ENCODE assay signal across 29 mouse cellular contexts in genomic region chr14:50938119-50938908, GRCm38 (mm10). TPM values are rescaled to one million over a fixed set of nuclear protein-coding genes. Genes with fewer than 3 reads are reported as not detected.
DNase-seq lines count a peak whose midpoint lies in the region; ATAC-seq and TF ChIP-seq lines count a peak whose summit lies in the region.
"Had no signal": no experiment of that assay in that cellular context is flagged by ENCODE, and none has a peak within 500 bp of the region (broad histone marks: within the 10 kb centered on the region; RNA-seq: fewer than 3 reads in every experiment).

No protein-coding gene starts in this region.

- peak overlapping the region; percentile 76 for H3K4me2 ChIP-seq in CH12.LX (ENCODE audit: insufficient read depth, low read depth, poor library complexity, severe bottlenecking)
- H3K4me2 ChIP-seq: embryonic facial prominence, embryonic 12.5 days; forebrain, embryonic 12.5 days; heart, embryonic 11.5 days; intestine, embryonic 15.5 days; limb, embryonic 12.5 days; midbrain, embryonic 15.5 days had no signal

- no peak for TF ChIP-seq POLR2A in CH12.LX (IDR thresholded peaks at IDR 0.05; ENCODE audit: low read depth, low read length)
- TF ChIP-seq POLR2A in bone marrow, adult 2 months (IDR thresholded peaks at IDR 0.05; ENCODE audit: borderline replicate concordance, control insufficient read depth, low read depth, low read length) = no peak

- DNase-seq in CH12.LX (ENCODE audit: extremely low read depth) (no peak), ES-CJ7 (ENCODE audit: low read depth, low spot score) (peak; percentile 50)
- no peak for DNase-seq in gastrocnemius, postnatal 10 days
- DNase-seq in heart, adult 8-10 months (ENCODE audit: low spot score) = no peak
- DNase-seq: adrenal gland, postnatal 14 days; cerebellum, adult 9-10 months; kidney, adult 8-10 months; kidney, postnatal 10 days; layer of hippocampus, postnatal 36 days; lung, postnatal 10 days; right cerebral cortex, adult 18-20 months; right cerebral cortex, postnatal 4 days; thymus, postnatal 25 days had no signal

- TF ChIP-seq EP300 in CH12.LX (IDR thresholded peaks at IDR 0.05; ENCODE audit: low read length) = no peak

- 52% methylated on average over 3 of the region's 3 CpGs for WGBS in bone marrow, adult 2 months

- peak; percentile 33; the same call in 1 of the 2 replicates for ATAC-seq in megakaryocyte, adult 5-6 weeks (ENCODE audit: poor library complexity, severe bottlenecking)
- no peak for ATAC-seq in activated CD4-positive, CD25-positive, alpha-beta regulatory T cell, adult 4 months
- ATAC-seq: hindbrain, embryonic 16.5 days; intestine, embryonic 15.5 days; midbrain, embryonic 15.5 days; Patski had no signal

- H3K27ac ChIP-seq in CH12.LX (ENCODE audit: insufficient read depth, low read depth) = no peak overlapping the region
- no peak overlapping the region for H3K27ac ChIP-seq in bone marrow, adult 2 months (ENCODE audit: control insufficient read depth, insufficient read depth, low read depth, low read length, poor library complexity)
- H3K27ac ChIP-seq: embryonic facial prominence, embryonic 12.5 days; forebrain, embryonic 12.5 days; hindbrain, embryonic 10.5 days; intestine, embryonic 15.5 days; limb, embryonic 12.5 days; midbrain, embryonic 15.5 days had no signal

- no peak for TF ChIP-seq CTCF in CH12.LX (conservative IDR thresholded peaks at IDR 0.05 in 1 of 2, IDR thresholded peaks at IDR 0.05 in 1 of 2; ENCODE audit: low read depth in 2 of 2, low read length in 2 of 2)
- no peak for TF ChIP-seq CTCF in bone marrow, adult 2 months (IDR thresholded peaks at IDR 0.05; ENCODE audit: control insufficient read depth, insufficient read depth, low read length)

- H3K4me3 ChIP-seq in CH12.LX (replicated peaks in 1 of 3; ENCODE audit: low read depth in 2 of 3, low read length in 2 of 3, poor library complexity in 1 of 3) = peak overlapping the region; percentile 56 to 99 (median 78)
- H3K4me3 ChIP-seq in bone marrow, adult 2 months (replicated peaks; ENCODE audit: control insufficient read depth, low read depth, low read length) = peak overlapping the region; percentile 33
- H3K4me3 ChIP-seq: embryonic facial prominence, embryonic 12.5 days; forebrain, embryonic 12.5 days; hindbrain, embryonic 10.5 days; intestine, embryonic 15.5 days; limb, embryonic 12.5 days; midbrain, embryonic 15.5 days had no signal

- H3K9me3 ChIP-seq in CH12.LX (replicated peaks; ENCODE audit: low read length) = no peaks in the 10 kb centered on the region
- H3K9me3 ChIP-seq: embryonic facial prominence, embryonic 12.5 days; forebrain, embryonic 12.5 days; hindbrain, embryonic 10.5 days; intestine, embryonic 15.5 days; limb, embryonic 12.5 days; midbrain, embryonic 15.5 days had no signal

- no peaks in the 10 kb centered on the region for H3K27me3 ChIP-seq in CH12.LX (replicated peaks)
- H3K27me3 ChIP-seq: embryonic facial prominence, embryonic 12.5 days; intestine, embryonic 15.5 days; limb, embryonic 12.5 days; midbrain, embryonic 15.5 days; Patski had no signal

- H3K79me2 ChIP-seq in CH12.LX (replicated peaks; ENCODE audit: control insufficient read depth, extremely low read depth, insufficient read depth, poor library complexity, severe bottlenecking) = peaks cover 22% of the 10 kb centered on the region

- H3K36me3 ChIP-seq in CH12.LX (replicated peaks in 1 of 2; ENCODE audit: control insufficient read depth in 1 of 2, insufficient read depth in 1 of 2, low read length in 1 of 2) = peaks cover 14 to 36% of the 10 kb centered on the region in 2 experiments
- H3K36me3 ChIP-seq: embryonic facial prominence, embryonic 12.5 days; forebrain, embryonic 12.5 days; hindbrain, embryonic 10.5 days; intestine, embryonic 15.5 days; limb, embryonic 12.5 days; midbrain, embryonic 15.5 days had no signal

- in situ Hi-C loops in CH12.LX (cut with MboI; ENCODE audit: low pct_ligation_motif_present, low pct_unique_long_range_greater_than_20kb, low sequenced_read_pairs) = loop anchor here (10.0 kb wide), 1 partner anchor 126 kb away; no protein-coding TSS in a partner anchor

- H3K9ac ChIP-seq in CH12.LX (ENCODE audit: insufficient read depth, low read depth) = peak overlapping the region; percentile 97
- H3K9ac ChIP-seq: embryonic facial prominence, embryonic 12.5 days; forebrain, embryonic 12.5 days; intestine, embryonic 15.5 days; limb, embryonic 12.5 days; midbrain, embryonic 15.5 days had no signal

- peaks cover 19 to 27% of the 10 kb centered on the region in 2 experiments for H3K4me1 ChIP-seq in CH12.LX (ENCODE audit: control insufficient read depth in 1 of 2, insufficient read depth in 2 of 2)
- no peaks in the 10 kb centered on the region; the same call in 1 of the 2 replicates for H3K4me1 ChIP-seq in bone marrow, adult 2 months (ENCODE audit: control insufficient read depth, insufficient read depth, low read length)
- H3K4me1 ChIP-seq: embryonic facial prominence, embryonic 12.5 days; forebrain, embryonic 12.5 days; hindbrain, embryonic 10.5 days; intestine, embryonic 15.5 days; limb, embryonic 12.5 days; midbrain, embryonic 15.5 days had no signal

- TF ChIP-seq RAD21 in CH12.LX (IDR thresholded peaks at IDR 0.05; ENCODE audit: low read depth, low read length) = no peak

- dilution Hi-C loops in CH12.LX (cut with MboI; ENCODE audit: extremely low pct_ligation_motif_present, extremely low pct_unique_long_range_greater_than_20kb, low sequenced_read_pairs) = no loop called here

TF ChIP-seq in CH12.LX, 34 proteins besides CTCF, POLR2A, EP300 and RAD21 (continues in another document):
- TF ChIP-seq MYC (IDR thresholded peaks at IDR 0.05; ENCODE audit: low read depth, low read length) = no peak
- no peak for TF ChIP-seq IRF4 (IDR thresholded peaks at IDR 0.05; ENCODE audit: low read depth, low read length)
- TF ChIP-seq RCOR1 (conservative IDR thresholded peaks at IDR 0.05; ENCODE audit: low read depth, low read length) = no peak
- no peak for TF ChIP-seq MAZ (IDR thresholded peaks at IDR 0.05; ENCODE audit: low read depth, low read length)
- no peak for TF ChIP-seq PAX5 (IDR thresholded peaks at IDR 0.05; ENCODE audit: low read length)
- no peak for TF ChIP-seq ZMIZ1 (IDR thresholded peaks at IDR 0.05; ENCODE audit: low read depth, low read length)

RNA-seq across cellular contexts. Expression of gene Gm49342, which starts 6.0 kb away (rescaled TPM):
- total RNA-seq in CH12.LX (2012; rRNA removed) (not detected in 2 replicates), CH12.LX (2014; rRNA removed) (108 and 120 TPM in 2 replicates)
- 50.6 and 100 TPM in 2 replicates for polyA plus RNA-seq in CH12.LX (2012; ENCODE audit: insufficient read length, low read depth)
- polyA plus RNA-seq in bone marrow, adult 2 months (2011; ENCODE audit: insufficient read depth, insufficient read length, low replicate concordance, missing spikeins) = 21.3 TPM in 1 of 2 replicates, not detected in the other
- 43.8 TPM in 1 of 2 replicates, not detected in the other for total RNA-seq in megakaryocyte, adult 5-6 weeks (2015)
- 161 and 177 TPM in 2 replicates for total RNA-seq in megakaryocyte, adult 5-6 weeks (2017)
- total RNA-seq in gastrocnemius, postnatal 10 days (2021) = 1 to 10 TPM; 5.8 to 6.7 TPM
- polyA plus RNA-seq in activated CD4-positive, CD25-positive, alpha-beta regulatory T cell, adult 4 months (2017; shearing (Covaris generic)) = 1 to 10 TPM in 1 of 2 experiments, not detected in 1; 9.9 TPM
- total RNA-seq in heart, adult 8-10 months (2022) = 10 to 100 TPM in 2 of 4 experiments, 1 to 10 TPM in 2; 6.8 to 12.3 (median 9.5) TPM
- polyA plus RNA-seq: embryonic facial prominence, embryonic 12.5 days; forebrain, embryonic 12.5 days; heart, embryonic 11.5 days; heart, postnatal 0 days; hindbrain, embryonic 10.5 days; hindbrain, embryonic 16.5 days; intestine, embryonic 15.5 days; limb, embryonic 12.5 days; liver, embryonic 16.5 days; midbrain, embryonic 15.5 days; neural tube, embryonic 14.5 days; stomach, embryonic 14.5 days had no signal

RNA-seq across cellular contexts. Expression of gene Pnp, which starts 7.4 kb away (rescaled TPM):
- 99.3 and 113 TPM in 2 replicates for total RNA-seq in CH12.LX (2012; rRNA removed)
- total RNA-seq in CH12.LX (2014; rRNA removed) = 118 and 128 TPM in 2 replicates
- polyA plus RNA-seq in CH12.LX (2012; ENCODE audit: insufficient read length, low read depth) = 65.9 and 80.0 TPM in 2 replicates
- 112 and 145 TPM in 2 replicates for polyA plus RNA-seq in bone marrow, adult 2 months (2011; ENCODE audit: insufficient read depth, insufficient read length, low replicate concordance, missing spikeins)
- 329 and 405 TPM in 2 replicates for total RNA-seq in megakaryocyte, adult 5-6 weeks (2015)
- 158 and 204 TPM in 2 replicates for total RNA-seq in megakaryocyte, adult 5-6 weeks (2017)
- total RNA-seq in gastrocnemius, postnatal 10 days (2021) = 1 to 10 TPM; 6.1 to 7.8 TPM
- 10 to 100 TPM; 61.0 to 76.3 TPM for polyA plus RNA-seq in activated CD4-positive, CD25-positive, alpha-beta regulatory T cell, adult 4 months (2017; shearing (Covaris generic))
- total RNA-seq in heart, adult 8-10 months (2022) = 10 to 100 TPM in 1 of 4 experiments, 1 to 10 TPM in 3; 8.0 to 10.9 (median 9.3) TPM

RNA-seq across cellular contexts. Expression of gene Pip4p1, which starts 7.7 kb away (rescaled TPM):
- total RNA-seq in CH12.LX (2012; rRNA removed) (18.1 and 21.2 TPM in 2 replicates), CH12.LX (2014; rRNA removed) (28.1 and 29.2 TPM in 2 replicates)
- 31.1 and 35.5 TPM in 2 replicates for polyA plus RNA-seq in CH12.LX (2012; ENCODE audit: insufficient read length, low read depth)
- polyA plus RNA-seq in bone marrow, adult 2 months (2011; ENCODE audit: insufficient read depth, insufficient read length, low replicate concordance, missing spikeins) = 33.3 and 67.6 TPM in 2 replicates
- total RNA-seq in megakaryocyte, adult 5-6 weeks (2015) = 115 and 118 TPM in 2 replicates
- 38.5 and 39.9 TPM in 2 replicates for total RNA-seq in megakaryocyte, adult 5-6 weeks (2017)
- 10 to 100 TPM; 16.4 to 20.3 TPM for total RNA-seq in gastrocnemius, postnatal 10 days (2021)
- 1 to 10 TPM; 3.6 to 4.1 TPM for polyA plus RNA-seq in activated CD4-positive, CD25-positive, alpha-beta regulatory T cell, adult 4 months (2017; shearing (Covaris generic))
- 10 to 100 TPM; 19.3 to 24.5 (median 20.6) TPM for total RNA-seq in heart, adult 8-10 months (2022)

RNA-seq across cellular contexts. Expression of gene Apex1, which starts 13.5 kb away (rescaled TPM):
- total RNA-seq in CH12.LX (2012; rRNA removed) (178 and 250 TPM in 2 replicates), CH12.LX (2014; rRNA removed) (417 and 427 TPM in 2 replicates)
- polyA plus RNA-seq in CH12.LX (2012; ENCODE audit: insufficient read length, low read depth) = 353 and 354 TPM in 2 replicates
- 18.1 and 41.6 TPM in 2 replicates for polyA plus RNA-seq in bone marrow, adult 2 months (2011; ENCODE audit: insufficient read depth, insufficient read length, low replicate concordance, missing spikeins)
- 46.3 and 64.2 TPM in 2 replicates for total RNA-seq in megakaryocyte, adult 5-6 weeks (2015)
- 34.8 and 47.0 TPM in 2 replicates for total RNA-seq in megakaryocyte, adult 5-6 weeks (2017)
- 10 to 100 TPM; 42.7 to 46.1 TPM for total RNA-seq in gastrocnemius, postnatal 10 days (2021)
- 100 to 1,000 TPM in 1 of 2 experiments, 10 to 100 TPM in 1; 72.8 to 108 TPM for polyA plus RNA-seq in activated CD4-positive, CD25-positive, alpha-beta regulatory T cell, adult 4 months (2017; shearing (Covaris generic))
- 10 to 100 TPM; 23.1 to 33.8 (median 26.7) TPM for total RNA-seq in heart, adult 8-10 months (2022)

RNA-seq across cellular contexts. Expression of gene Osgep, which starts 13.6 kb away (rescaled TPM):
- total RNA-seq in CH12.LX (2012; rRNA removed) (39.1 and 41.7 TPM in 2 replicates), CH12.LX (2014; rRNA removed) (88.7 and 90.4 TPM in 2 replicates)
- 48.4 and 57.6 TPM in 2 replicates for polyA plus RNA-seq in CH12.LX (2012; ENCODE audit: insufficient read length, low read depth)
- 43.6 and 67.6 TPM in 2 replicates for polyA plus RNA-seq in bone marrow, adult 2 months (2011; ENCODE audit: insufficient read depth, insufficient read length, low replicate concordance, missing spikeins)
- 101 and 107 TPM in 2 replicates for total RNA-seq in megakaryocyte, adult 5-6 weeks (2015)
- 87.9 and 125 TPM in 2 replicates for total RNA-seq in megakaryocyte, adult 5-6 weeks (2017)
- 10 to 100 TPM; 45.2 to 48.4 TPM for total RNA-seq in gastrocnemius, postnatal 10 days (2021)
- 100 to 1,000 TPM in 1 of 2 experiments, 10 to 100 TPM in 1; 73.9 to 108 TPM for polyA plus RNA-seq in activated CD4-positive, CD25-positive, alpha-beta regulatory T cell, adult 4 months (2017; shearing (Covaris generic))
- total RNA-seq in heart, adult 8-10 months (2022) = 10 to 100 TPM; 53.6 to 75.8 (median 70.5) TPM

Comparison
In these comparisons a context has a peak if more than half of its experiments do, and no peak if none do; other contexts are left out.
1. RNA of gene Pnp, which starts 7.4 kb away (total RNA-seq): 158 to 405 TPM in megakaryocyte, adult 5-6 weeks and 99.3 to 128 TPM in CH12.LX; 8.0 to 10.9 TPM in heart, adult 8-10 months and 6.1 to 7.8 TPM in gastrocnemius, postnatal 10 days; every median in the first group is over 4 times any median in the second.